Mouse (Mus musculus): ENCODE measurements around the gene Tm7sf3. TPM values are rescaled to one million over a fixed set of nuclear protein-coding genes. Genes with fewer than 3 reads are reported as not detected.

The Tm7sf3 gene
- total RNA-seq, 2 experiments from 2014 or later, result 40.3 to 43.3 TPM

GRCm38 (mm10) chr6:146641621-146642210 lies 908 bp downstream of the Tm7sf3 start:
- Histone ChIP-seq H3K27ac (peak overlapping the region; percentile 87), H3K4me3 (peak overlapping the region; percentile 85)
- DNase-seq (ENCODE audit: low spot score in 2 of 2), result no peak
- no peak for TF ChIP-seq CTCF (conservative IDR thresholded peaks at IDR 0.05)

GRCm38 (mm10) chr6:146640991-146641390 lies 1.6 kb downstream of the Tm7sf3 start:
- H3K27ac ChIP-seq, result no peak overlapping the region
- H3K4me3 ChIP-seq, result no peak overlapping the region
- no peak for DNase-seq (ENCODE audit: low spot score in 2 of 2)
- TF ChIP-seq CTCF (conservative IDR thresholded peaks at IDR 0.05), result no peak

GRCm38 (mm10) chr6:146640068-146640965 lies 2.3 kb downstream of the Tm7sf3 start:
- no peak overlapping the region for H3K4me3 ChIP-seq
- TF ChIP-seq CTCF (conservative IDR thresholded peaks at IDR 0.05), result no peak
- DNase-seq (ENCODE audit: low spot score in 2 of 2), result no peak
- H3K27ac ChIP-seq, result no peak overlapping the region

- Histone ChIP-seq H3K27ac (no peak overlapping the region), H3K4me3 (no peak overlapping the region)
- no peak for DNase-seq (ENCODE audit: low spot score in 2 of 2)
- TF ChIP-seq CTCF (conservative IDR thresholded peaks at IDR 0.05), result no peak
Observed at GRCm38 (mm10) chr6:146636482-146636881, 6.1 kb downstream of the Tm7sf3 start.

- peak overlapping the region; percentile 18; the same call in 1 of the 2 replicates for H3K27ac ChIP-seq
- TF ChIP-seq CTCF (conservative IDR thresholded peaks at IDR 0.05), result no peak
- no peak for DNase-seq (ENCODE audit: low spot score in 2 of 2)
- H3K4me3 ChIP-seq, result peak overlapping the region; percentile 13; the same call in 1 of the 2 replicates
Observed at GRCm38 (mm10) chr6:146634759-146635606, 7.6 kb downstream of the Tm7sf3 start.

GRCm38 (mm10) chr6:146634015-146634722 lies 8.5 kb downstream of the Tm7sf3 start:
- no peak for TF ChIP-seq CTCF (conservative IDR thresholded peaks at IDR 0.05)
- DNase-seq (ENCODE audit: low spot score in 2 of 2), result peak; percentile 44 to 58
- peak overlapping the region; percentile 73 for H3K4me3 ChIP-seq
- peak overlapping the region; percentile 99 for H3K27ac ChIP-seq

GRCm38 (mm10) chr6:146633629-146634014 lies 9.0 kb downstream of the Tm7sf3 start:
- no peak for TF ChIP-seq CTCF (conservative IDR thresholded peaks at IDR 0.05)
- Histone ChIP-seq H3K4me3 (peak overlapping the region; percentile 73), H3K27ac (peak overlapping the region; percentile 99)
- peak; percentile 53 to 59 for DNase-seq (ENCODE audit: low spot score in 2 of 2)

- DNase-seq (ENCODE audit: low spot score in 2 of 2), result no peak
- no peak for TF ChIP-seq CTCF (conservative IDR thresholded peaks at IDR 0.05)
- Histone ChIP-seq H3K27ac (peak overlapping the region; percentile 99), H3K4me3 (peak overlapping the region; percentile 73)
Observed at GRCm38 (mm10) chr6:146633097-146633496, 9.5 kb downstream of the Tm7sf3 start.

GRCm38 (mm10) chr6:146632403-146632802 lies 10.2 kb downstream of the Tm7sf3 start:
- TF ChIP-seq CTCF (conservative IDR thresholded peaks at IDR 0.05), result no peak
- peak overlapping the region; percentile 73; the same call in 1 of the 2 replicates for H3K4me3 ChIP-seq
- H3K27ac ChIP-seq, result peak overlapping the region; percentile 99
- no peak for DNase-seq (ENCODE audit: low spot score in 2 of 2)

GRCm38 (mm10) chr6:146631847-146632246 lies 10.8 kb downstream of the Tm7sf3 start:
- H3K27ac ChIP-seq, result no peak overlapping the region
- H3K4me3 ChIP-seq, result no peak overlapping the region
- no peak for TF ChIP-seq CTCF (conservative IDR thresholded peaks at IDR 0.05)
- DNase-seq (ENCODE audit: low spot score in 2 of 2), result no peak

GRCm38 (mm10) chr6:146630961-146631360 lies 11.7 kb downstream of the Tm7sf3 start:
- Histone ChIP-seq H3K4me3 (no peak overlapping the region), H3K27ac (no peak overlapping the region)
- TF ChIP-seq CTCF (conservative IDR thresholded peaks at IDR 0.05), result no peak
- DNase-seq (ENCODE audit: low spot score in 2 of 2), result no peak

All from layer of hippocampus, adult 2 months (tissue).